Mouse (Mus musculus) embryonic facial prominence, embryonic 11.5 days (tissue): Measurements from ENCODE around the gene Cdon. TPM values are rescaled to one million over a fixed set of nuclear protein-coding genes. Genes with fewer than 3 reads are reported as not detected.

Source experiments
- ATAC-seq: fragments of 200-750 bp; cut with Nextera tagmentation; replicated peaks from 2 replicates; pipeline ENCODE4 v1.8.0; 2017; ENCODE audit warnings: low read depth; ENCODE audit not compliant: insufficient number of reproducible peaks, low FRiP score, low TSS enrichment
- DNase-seq: peaks from one replicate; pipeline ENCODE4 v3.0.0-alpha.2; 2015; ENCODE audit warnings: low spot score
- H3K27ac ChIP-seq: fragments of 300-500 bp; sonication (generic); replicated peaks from 2 replicates; pipeline ENCODE4 v1.5.1; 2014; ENCODE audit warnings: mild to moderate bottlenecking, low read depth, low read length, control low read depth
- H3K27me3 ChIP-seq: fragments of 300-500 bp; sonication (generic); 2 replicates; pipeline ENCODE4 v1.6.1; 2014; ENCODE audit warnings: mild to moderate bottlenecking, low read length, moderate library complexity, mixed read lengths; ENCODE audit not compliant: control insufficient read depth, insufficient read depth
- H3K36me3 ChIP-seq: fragments of 300-500 bp; sonication (generic); replicated peaks from 2 replicates; pipeline ENCODE4 v1.6.1; 2014; ENCODE audit warnings: low read depth, mild to moderate bottlenecking, low read length, moderate library complexity, mixed read lengths; ENCODE audit not compliant: control insufficient read depth, insufficient read depth
- H3K4me1 ChIP-seq: fragments of 300-500 bp; sonication (generic); 2 replicates; pipeline ENCODE4 v1.6.1; 2014; ENCODE audit warnings: low read length, mixed read lengths; ENCODE audit not compliant: control insufficient read depth, insufficient read depth
- H3K4me2 ChIP-seq: fragments of 300-500 bp; sonication (generic); 2 replicates; pipeline ENCODE4 v1.6.1; 2014; ENCODE audit warnings: low read depth, mild to moderate bottlenecking, control low read depth, low read length, moderate library complexity
- H3K4me3 ChIP-seq: fragments of 300-500 bp; sonication (generic); 2 replicates; pipeline ENCODE4 v1.5.1; 2014; ENCODE audit warnings: low read depth, low read length, control low read depth
- H3K9ac ChIP-seq: fragments of 300-500 bp; sonication (generic); replicated peaks from 2 replicates; pipeline ENCODE4 v1.6.1; 2014; ENCODE audit warnings: mild to moderate bottlenecking, control low read depth, low read length
- H3K9me3 ChIP-seq: fragments of 300-500 bp; sonication (generic); replicated peaks from 2 replicates; pipeline ENCODE4 v1.6.1; 2016; ENCODE audit warnings: mild to moderate bottlenecking, low read length, inconsistent platforms, mixed read lengths; ENCODE audit not compliant: control insufficient read depth
- WGBS: fragments of 180-500 bp; shearing (Covaris S2); extraction: QIAGEN DNeasy Blood & Tissue Kit; methylation state at CpG from one replicate; pipeline ENCODE4 v1.1.7; 2014; 5-methylcytosine and 5-hydroxymethylcytosine counted together
- polyA plus RNA-seq: library from polyadenylated mRNA; unstranded; fragments of >200 nt; fragmentation: Nextera tagmentation; extraction: Ambion mirVana; gene quantifications from 2 replicates; pipeline ENCODE4 v1.2.1, GENCODE M21; 2014

The Cdon gene
- polyA plus RNA-seq, 1 experiment from 2014 or later: 7.5 TPM

- H3K4me3 ChIP-seq: no peak overlapping the region
- 83% methylated on average over 13 of the region's 13 CpGs for WGBS
- H3K9me3 ChIP-seq: no peaks in the 10 kb centered on the region
- DNase-seq: no peak
- H3K9ac ChIP-seq: no peak overlapping the region
- ATAC-seq: no peak
- no peaks in the 10 kb centered on the region for H3K27me3 ChIP-seq
- no peaks in the 10 kb centered on the region for H3K36me3 ChIP-seq
- no peaks in the 10 kb centered on the region for H3K4me1 ChIP-seq
- no peak overlapping the region for H3K27ac ChIP-seq
- no peak overlapping the region for H3K4me2 ChIP-seq
These were observed 118.2 kb downstream of the Cdon start for GRCm38 (mm10) chr9:35539001-35539750.

- Histone ChIP-seq H3K27me3 (no peaks in the 10 kb centered on the region), H3K4me3 (no peak overlapping the region), H3K4me2 (no peak overlapping the region), H3K9ac (no peak overlapping the region), H3K36me3 (no peaks in the 10 kb centered on the region), H3K4me1 (no peaks in the 10 kb centered on the region), H3K27ac (no peak overlapping the region), H3K9me3 (no peaks in the 10 kb centered on the region)
- 76% methylated on average over 5 of the region's 5 CpGs for WGBS
- no peak for DNase-seq
- peak; percentile 31; the same call in 1 of the 2 replicates for ATAC-seq
These were observed 120.1 kb downstream of the Cdon start for GRCm38 (mm10) chr9:35541024-35541423.

- H3K36me3 ChIP-seq: no peaks in the 10 kb centered on the region
- ATAC-seq: peak; percentile 85
These were observed 120.6 kb downstream of the Cdon start for GRCm38 (mm10) chr9:35541488-35541887.

GRCm38 (mm10) chr9:35541941-35542340 is 121.0 kb downstream of the Cdon start:
- 73% methylated on average over 6 of the region's 6 CpGs for WGBS
- H3K4me1 ChIP-seq: no peaks in the 10 kb centered on the region
- no peak overlapping the region for H3K27ac ChIP-seq
- no peak overlapping the region for H3K4me3 ChIP-seq
- DNase-seq: no peak
- ATAC-seq: no peak
- H3K4me2 ChIP-seq: no peak overlapping the region
- no peak overlapping the region for H3K9ac ChIP-seq
- no peaks in the 10 kb centered on the region for H3K9me3 ChIP-seq
- H3K36me3 ChIP-seq: no peaks in the 10 kb centered on the region
- H3K27me3 ChIP-seq: no peaks in the 10 kb centered on the region

More at GRCm38 (mm10) chr9:35541488-35541887, 120.6 kb downstream of the Cdon start:
- Histone ChIP-seq H3K9me3 (no peaks in the 10 kb centered on the region), H3K27ac (no peak overlapping the region), H3K4me3 (no peak overlapping the region), H3K4me1 (no peaks in the 10 kb centered on the region), H3K9ac (no peak overlapping the region), H3K4me2 (no peak overlapping the region), H3K27me3 (no peaks in the 10 kb centered on the region)
- DNase-seq: peak; percentile 93
- WGBS: 7% methylated on average over 6 of the region's 6 CpGs

- H3K4me3 ChIP-seq: no peak overlapping the region
- no peaks in the 10 kb centered on the region for H3K27me3 ChIP-seq
- H3K4me1 ChIP-seq: no peaks in the 10 kb centered on the region
- no peaks in the 10 kb centered on the region for H3K9me3 ChIP-seq
- no peak for ATAC-seq
- no peak overlapping the region for H3K27ac ChIP-seq
- H3K4me2 ChIP-seq: no peak overlapping the region
- DNase-seq: no peak
- no peak overlapping the region for H3K9ac ChIP-seq
- 84% methylated on average over 14 of the region's 14 CpGs for WGBS
- no peaks in the 10 kb centered on the region for H3K36me3 ChIP-seq
These were observed 122.4 kb downstream of the Cdon start for GRCm38 (mm10) chr9:35543099-35543860.

GRCm38 (mm10) chr9:35544666-35545065 is 123.7 kb downstream of the Cdon start:
- H3K9ac ChIP-seq: no peak overlapping the region; the same call in 1 of the 2 replicates
- no peaks in the 10 kb centered on the region for H3K36me3 ChIP-seq
- H3K27me3 ChIP-seq: no peaks in the 10 kb centered on the region
- no peak for DNase-seq
- no peak overlapping the region for H3K4me2 ChIP-seq
- no peak for ATAC-seq
- H3K9me3 ChIP-seq: no peaks in the 10 kb centered on the region
- H3K4me3 ChIP-seq: no peak overlapping the region
- H3K27ac ChIP-seq: no peak overlapping the region
- 76% methylated on average over 2 of the region's 2 CpGs for WGBS
- H3K4me1 ChIP-seq: no peaks in the 10 kb centered on the region

GRCm38 (mm10) chr9:35545704-35546103 is 124.8 kb downstream of the Cdon start:
- H3K27ac ChIP-seq: no peak overlapping the region
- no peaks in the 10 kb centered on the region for H3K27me3 ChIP-seq
- H3K9me3 ChIP-seq: no peaks in the 10 kb centered on the region
- no peak overlapping the region for H3K9ac ChIP-seq
- 72% methylated on average over 12 of the region's 12 CpGs for WGBS
- no peaks in the 10 kb centered on the region for H3K36me3 ChIP-seq
- H3K4me3 ChIP-seq: no peak overlapping the region
- ATAC-seq (no peak), DNase-seq (no peak)
- no peaks in the 10 kb centered on the region for H3K4me1 ChIP-seq
- H3K4me2 ChIP-seq: no peak overlapping the region

- no peaks in the 10 kb centered on the region for H3K36me3 ChIP-seq
- 84% methylated on average over 9 of the region's 9 CpGs for WGBS
- H3K9ac ChIP-seq: no peak overlapping the region
- H3K4me1 ChIP-seq: no peaks in the 10 kb centered on the region
- no peak overlapping the region for H3K4me3 ChIP-seq
- DNase-seq (no peak), ATAC-seq (no peak)
- H3K27ac ChIP-seq: no peak overlapping the region
- no peak overlapping the region for H3K4me2 ChIP-seq
- H3K27me3 ChIP-seq: no peaks in the 10 kb centered on the region
- H3K9me3 ChIP-seq: no peaks in the 10 kb centered on the region
These were observed 125.8 kb downstream of the Cdon start for GRCm38 (mm10) chr9:35546745-35547144.
